Mouse (Mus musculus) embryonic fibroblast, embryonic 13.5 days (primary cell): ENCODE data around the gene Zfp775.

ENCODE experiments used
- CTCF ChIP-seq: IDR thresholded peaks from 2 replicates; pipeline ENCODE4 v1.5.1; 2011; ENCODE audit warnings: mild to moderate bottlenecking, control low read depth, low read length, moderate library complexity, borderline replicate concordance; ENCODE audit not compliant: insufficient read depth
- POLR2A ChIP-seq: IDR thresholded peaks from 2 replicates; pipeline ENCODE4 v1.6.1; 2011; ENCODE audit warnings: low read depth, mild to moderate bottlenecking, control low read depth, low read length, moderate library complexity

DNA sequence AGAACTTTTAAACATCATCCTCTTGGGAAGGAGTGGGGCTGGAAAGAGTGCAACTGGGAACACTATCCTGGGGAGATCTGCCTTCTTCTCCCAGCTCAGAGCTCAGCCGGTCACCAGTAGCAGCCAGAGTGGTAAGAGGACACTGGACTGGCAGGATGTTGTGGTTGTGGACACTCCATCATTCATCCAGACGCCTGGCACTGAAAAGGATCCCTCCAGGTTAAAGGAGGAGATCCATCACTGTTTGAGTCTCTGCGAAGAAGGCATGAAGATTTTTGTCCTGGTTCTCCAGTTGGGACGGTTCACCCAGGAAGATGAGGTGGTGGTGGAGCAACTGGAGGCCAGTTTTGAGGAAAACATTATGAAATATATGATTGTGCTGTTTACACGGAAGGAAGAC lies 56.9 kb downstream of the Zfp775 start:
- TF ChIP-seq POLR2A (no peak), CTCF (no peak)
